Mouse (Mus musculus) lung, postnatal 10 days (tissue): ENCODE measurements at regions not wholly inside any gene's neighbourhood (a gene's known extent, or its start where the extent isn't known, plus 50 kb on each side); places are given as distances from the start of the nearest gene placed in this dataset.
A peak's percentile ranks its signal among the peaks of the same experiment; 100 is the strongest.

Experiments
- DNase-seq: peaks from one replicate; pipeline ENCODE4 v3.0.0; 2021

- peak; percentile 100 for DNase-seq
Observed at GRCm38 (mm10) chr15:85634322-85635141, 52.3 kb upstream of the Wnt7b start.

DNA sequence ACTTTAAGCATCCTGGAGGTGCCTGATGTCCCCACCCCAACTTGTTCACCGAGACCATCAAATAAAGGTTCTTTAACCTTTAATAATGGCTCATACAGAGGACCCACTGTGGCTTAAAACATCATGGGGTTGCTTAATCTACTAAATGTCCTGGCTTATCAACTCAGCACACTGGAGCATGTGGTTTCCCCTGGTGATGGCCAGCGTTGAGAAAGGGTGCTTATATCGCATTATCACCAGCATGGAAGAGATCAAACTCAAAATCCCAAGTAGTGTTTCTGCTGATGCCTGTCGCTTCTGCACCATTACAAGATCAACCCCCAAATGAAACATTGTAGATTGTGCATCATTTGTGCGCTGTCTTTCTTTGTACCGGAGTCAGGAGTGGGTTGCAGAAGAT lies 53.2 kb upstream of the Wnt7b start:
- DNase-seq: no peak

- DNase-seq: no peak
Observed at GRCm38 (mm10) chr15:85639566-85639965, 57.3 kb upstream of the Wnt7b start.

GRCm38 (mm10) chr15:85641120-85642080 lies 59.1 kb upstream of the Wnt7b start:
- no peak for DNase-seq

GRCm38 (mm10) chr15:85645396-85645795 lies 63.1 kb upstream of the Wnt7b start:
- peak; percentile 57 for DNase-seq

DNA sequence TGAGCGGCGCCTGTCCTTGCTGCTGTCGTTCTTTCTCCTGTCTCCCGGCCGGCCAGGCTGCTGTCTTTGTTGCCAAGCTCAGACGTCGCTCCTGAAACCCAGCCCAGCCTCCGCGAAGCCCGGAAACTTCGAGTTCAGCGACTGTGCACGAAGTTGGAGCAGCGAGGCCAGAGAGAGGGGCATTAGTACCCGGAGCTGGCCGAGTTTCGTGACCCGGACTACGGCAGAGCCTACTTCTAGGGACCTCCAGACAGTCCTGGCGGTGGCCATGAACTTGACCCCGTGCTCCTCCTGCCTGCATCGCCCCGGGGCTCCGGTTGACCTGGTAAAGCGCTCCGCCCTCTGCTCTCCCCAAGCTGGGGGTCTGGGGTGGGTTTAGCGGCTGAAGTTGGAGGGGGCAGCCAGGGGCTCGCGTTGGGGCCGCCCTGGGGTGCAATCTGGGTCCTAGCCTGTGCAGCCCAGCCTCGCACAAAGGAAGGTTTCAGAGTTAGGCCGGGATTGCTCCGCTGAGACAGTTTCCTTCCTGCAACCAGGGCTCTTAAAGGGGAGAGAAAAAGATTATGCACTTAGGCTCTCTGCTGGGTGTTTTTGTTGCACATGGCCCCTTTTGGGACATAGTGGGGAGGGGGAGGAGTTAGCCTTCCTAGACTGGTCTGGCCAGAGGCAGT lies 63.8 kb upstream of the Wnt7b start:
- DNase-seq: peak; percentile 85

- DNase-seq: no peak
Observed at GRCm38 (mm10) chr15:85646639-85647277, 64.5 kb upstream of the Wnt7b start.

DNA sequence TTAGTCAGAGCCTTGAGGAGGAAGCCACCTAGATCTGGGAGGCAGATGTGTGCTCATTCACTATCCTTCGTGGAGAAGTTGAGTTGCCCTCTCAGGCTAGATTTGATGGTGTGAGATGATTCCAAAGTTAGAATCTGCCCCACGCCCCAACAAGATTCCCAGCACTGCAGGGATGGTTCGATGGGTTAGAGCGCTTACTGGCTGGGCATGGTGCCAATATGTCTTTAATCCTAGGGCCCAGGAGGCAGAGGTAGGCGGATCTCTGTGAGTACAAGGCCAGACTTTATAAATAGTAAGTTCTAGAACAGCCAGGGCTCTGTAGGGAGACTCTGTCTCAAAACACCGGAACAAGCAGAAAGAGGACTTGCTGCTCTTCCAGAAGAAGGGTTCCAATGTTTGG lies 65.3 kb upstream of the Wnt7b start:
- DNase-seq: no peak

- DNase-seq: no peak
Observed at GRCm38 (mm10) chr15:85650241-85650640, 68.0 kb upstream of the Wnt7b start.

DNA sequence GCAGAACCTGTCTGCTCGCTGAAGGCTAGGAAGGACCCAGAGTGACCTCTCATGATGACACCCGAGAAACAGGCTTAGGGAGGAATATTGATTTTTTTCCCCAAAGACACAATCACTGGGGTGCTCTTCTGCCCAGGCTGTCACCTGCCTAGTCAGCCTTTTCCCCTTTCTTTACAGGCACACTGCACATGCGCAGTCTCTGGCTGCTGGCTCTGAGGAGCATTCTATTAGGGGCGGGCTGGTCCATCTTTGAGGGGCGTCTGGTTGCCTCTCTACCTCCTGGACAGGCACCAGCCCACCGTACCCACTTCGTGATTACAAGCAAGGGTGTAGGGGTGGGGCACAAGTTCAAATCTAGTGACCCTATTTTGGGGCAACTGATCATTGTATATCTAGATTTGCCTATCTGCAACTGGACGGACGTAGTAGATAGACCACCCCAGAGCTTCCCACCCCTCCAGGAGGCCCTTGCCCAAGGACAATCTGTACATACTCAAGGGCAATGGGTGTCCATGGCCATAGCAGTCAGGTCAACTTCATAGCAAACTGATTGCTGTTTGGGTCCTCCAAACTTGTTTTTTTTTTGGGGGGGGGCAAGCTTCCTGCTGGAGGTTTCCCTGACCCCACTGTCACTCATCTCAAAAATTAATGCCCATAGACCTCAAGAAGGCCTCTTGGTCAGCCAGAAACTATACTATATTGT lies 69.6 kb upstream of the Wnt7b start:
- no peak for DNase-seq

DNA sequence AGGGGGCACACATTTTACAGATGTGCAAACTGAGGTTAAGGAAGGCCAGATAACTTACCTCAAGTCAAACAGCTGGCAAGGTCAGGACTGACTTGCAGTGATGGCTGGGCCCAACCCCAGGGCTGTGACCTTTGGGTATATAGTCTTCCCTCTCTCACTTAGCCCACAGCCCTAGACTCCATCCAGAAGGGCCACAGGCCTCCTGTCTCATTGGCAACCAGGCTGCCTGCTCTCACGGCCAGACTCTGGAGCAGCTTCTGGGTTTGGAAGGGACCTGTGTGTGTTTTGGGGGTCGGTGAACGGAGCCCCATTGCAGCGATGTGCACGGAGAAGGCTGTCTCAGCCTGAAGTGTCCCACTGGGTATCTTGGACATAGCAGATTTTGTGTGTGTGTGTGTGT lies 70.2 kb upstream of the Wnt7b start:
- DNase-seq: no peak

- no peak for DNase-seq
Observed at GRCm38 (mm10) chr15:85652871-85653337, 70.6 kb upstream of the Wnt7b start.

- peak; percentile 92 for DNase-seq
Observed at GRCm38 (mm10) chr15:85653421-85654401, 71.4 kb upstream of the Wnt7b start.

DNA sequence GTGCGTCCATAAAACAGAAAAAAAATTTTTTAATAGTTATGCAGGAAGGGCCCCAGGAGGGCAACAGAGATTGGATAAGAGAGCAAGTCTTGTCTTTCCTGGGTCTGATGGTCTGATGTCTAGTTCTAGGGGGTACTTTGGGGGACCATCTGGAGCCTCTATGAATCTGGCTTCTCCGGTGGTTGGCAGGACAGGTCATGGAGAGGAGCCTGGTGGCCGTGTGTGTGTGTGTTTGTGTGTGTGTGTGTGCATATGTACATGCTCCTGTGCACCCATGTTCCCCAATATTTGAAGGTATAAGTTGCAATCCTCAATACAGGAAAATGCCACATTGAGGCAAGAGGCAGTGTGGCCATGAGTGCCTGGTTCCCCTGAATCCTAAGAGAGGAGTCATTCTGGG lies 72.5 kb upstream of the Wnt7b start:
- no peak for DNase-seq

- DNase-seq: no peak
Observed at GRCm38 (mm10) chr15:85655751-85656167, 73.5 kb upstream of the Wnt7b start.

DNA sequence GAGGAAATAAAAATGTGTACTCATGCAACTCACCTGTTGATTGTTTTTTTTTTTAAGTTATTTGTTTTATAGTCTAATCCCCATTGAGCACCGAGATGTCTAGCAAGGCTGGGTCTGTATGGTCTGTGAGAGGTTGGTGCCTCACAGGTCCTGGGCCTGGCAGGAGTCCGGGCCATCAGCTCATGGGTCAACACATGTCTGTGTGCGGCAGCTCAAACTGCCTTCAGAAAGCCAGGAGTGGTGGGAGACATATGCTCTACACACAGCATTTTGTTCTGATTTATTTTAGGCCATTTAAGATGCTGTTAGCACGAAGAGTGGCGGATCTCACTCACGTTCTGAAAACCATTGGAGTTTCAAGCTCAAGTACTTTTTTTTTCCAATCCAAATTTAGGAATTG lies 74.6 kb upstream of the Wnt7b start:
- no peak for DNase-seq

- no peak for DNase-seq
Observed at GRCm38 (mm10) chr15:85657441-85657989, 75.2 kb upstream of the Wnt7b start.

DNA sequence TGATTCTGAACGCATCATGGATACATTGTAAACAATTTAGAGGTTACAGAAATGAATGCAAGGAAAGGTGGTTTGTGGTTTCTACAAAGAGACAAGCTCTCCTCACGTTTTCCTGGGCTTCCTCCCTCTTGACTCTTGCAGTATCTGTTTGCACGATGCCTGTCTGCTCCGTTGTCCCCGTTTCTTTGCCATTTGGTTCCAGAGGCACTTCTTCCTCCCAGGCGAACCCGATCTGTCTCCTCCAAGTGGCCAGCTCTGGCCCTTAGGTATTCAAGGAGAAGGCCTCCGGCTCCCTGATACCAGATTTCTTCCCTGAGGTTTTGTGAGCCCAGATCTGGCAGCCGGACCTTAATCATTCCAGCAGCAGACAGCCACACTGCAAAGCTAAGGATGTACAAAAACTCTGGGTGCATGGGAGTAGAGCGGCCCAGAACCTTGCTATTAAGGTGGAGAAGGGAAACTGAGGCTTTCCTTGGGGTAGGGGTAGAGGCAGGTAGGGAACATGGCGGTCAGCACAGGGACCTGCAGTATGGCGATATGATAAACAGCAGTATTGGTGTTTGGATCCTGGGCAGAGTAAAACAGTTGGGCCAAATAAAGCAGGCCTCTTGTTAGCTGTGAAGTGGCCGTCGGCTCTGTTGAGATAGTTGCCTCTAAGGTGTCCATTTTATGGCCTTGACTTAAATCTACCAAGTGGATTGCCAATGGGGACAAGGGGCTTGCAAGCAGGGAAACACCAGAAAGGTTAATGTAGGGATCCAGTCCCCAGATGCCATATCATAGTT lies 76.0 kb upstream of the Wnt7b start:
- DNase-seq: no peak
